In the genomic region with DNA sequence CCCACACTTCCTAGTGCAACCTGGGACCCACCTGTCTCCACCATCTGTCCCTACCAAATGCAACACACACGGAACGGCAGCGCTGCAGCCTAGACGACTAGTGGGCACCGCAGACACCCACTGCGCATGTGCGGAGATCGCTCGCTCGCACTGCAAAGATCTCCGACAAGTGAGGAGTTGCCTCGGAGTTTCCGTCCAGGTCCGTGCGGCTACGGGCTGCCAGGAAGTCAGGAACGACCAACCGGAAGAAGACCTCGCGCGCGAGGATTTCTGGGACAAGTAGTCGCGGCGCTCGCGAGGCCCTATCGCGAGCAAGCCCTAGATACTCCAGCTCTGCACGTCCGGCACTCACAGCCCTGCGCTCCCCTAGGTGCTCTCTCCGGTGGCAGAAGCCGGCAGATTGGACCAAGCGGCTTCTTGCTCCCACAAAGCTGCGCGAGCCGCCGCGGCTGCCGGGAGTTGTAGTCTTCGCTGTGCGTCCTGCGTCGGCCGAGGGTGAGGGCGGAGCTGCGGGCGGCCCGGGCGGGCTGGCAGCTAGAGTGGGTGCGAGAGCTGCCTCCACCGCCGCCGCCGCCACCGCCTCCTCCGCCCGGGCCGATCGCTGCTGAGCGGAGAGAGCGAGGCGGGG, we compare ENCODE assay signal across 8 mouse cellular contexts. TPM values are rescaled to one million over a fixed set of nuclear protein-coding genes. Genes with fewer than 3 reads are reported as not detected.
A peak's percentile ranks its signal among the peaks of the same experiment; 100 is the strongest.
DNase-seq lines count a peak whose midpoint lies in the region; ATAC-seq and TF ChIP-seq lines count a peak whose summit lies in the region.

A gene (plus strand): TSS at position 476 of the 628 bp plus-strand sequence.

- H3K27me3 ChIP-seq in embryonic facial prominence, embryonic 15.5 days, result no peaks in the 10 kb centered on the region
- H3K27me3 ChIP-seq in limb, embryonic 14.5 days (ENCODE audit: control insufficient read depth, insufficient read depth, low read length), result no peaks in the 10 kb centered on the region
- no peaks in the 10 kb centered on the region for H3K27me3 ChIP-seq in midbrain, postnatal 0 days (ENCODE audit: insufficient read depth, low read length)

- H3K4me2 ChIP-seq in embryonic facial prominence, embryonic 15.5 days (replicated peaks), result peak within 1 kb of the TSS; percentile 75
- H3K4me2 ChIP-seq in limb, embryonic 14.5 days (replicated peaks; ENCODE audit: low read depth, low read length, severe bottlenecking), result peak within 1 kb of the TSS; percentile 74
- peak within 1 kb of the TSS; percentile 83 for H3K4me2 ChIP-seq in midbrain, postnatal 0 days (ENCODE audit: low read depth, low read length, poor library complexity, severe bottlenecking)

- peak; percentile 90 for TF ChIP-seq POLR2A in bone marrow, adult 2 months (IDR thresholded peaks at IDR 0.05; ENCODE audit: borderline replicate concordance, control insufficient read depth, low read depth, low read length)
- peak; percentile 92; the same call in 1 of the 2 replicates for TF ChIP-seq POLR2A in limb, embryonic 14.5 days (IDR thresholded peaks at IDR 0.05; ENCODE audit: borderline replicate concordance, extremely low read depth, insufficient read depth, insufficient read length)

- peak within 1 kb of the TSS; percentile 98 for H3K27ac ChIP-seq in bone marrow, adult 2 months (ENCODE audit: control insufficient read depth, insufficient read depth, low read depth, low read length, poor library complexity)
- peak within 1 kb of the TSS; percentile 99 for H3K27ac ChIP-seq in embryonic facial prominence, embryonic 15.5 days (replicated peaks)
- H3K27ac ChIP-seq in limb, embryonic 14.5 days (replicated peaks; ENCODE audit: low read depth, low read length), result peak within 1 kb of the TSS; percentile 99
- H3K27ac ChIP-seq in midbrain, postnatal 0 days (ENCODE audit: low read depth, low read length), result peak within 1 kb of the TSS; percentile 93

- no peaks in the 10 kb centered on the region for H3K9me3 ChIP-seq in embryonic facial prominence, embryonic 15.5 days (replicated peaks)
- no peaks in the 10 kb centered on the region for H3K9me3 ChIP-seq in limb, embryonic 14.5 days (ENCODE audit: control insufficient read depth, low read length)
- H3K9me3 ChIP-seq in midbrain, postnatal 0 days (ENCODE audit: low read length), result no peaks in the 10 kb centered on the region

- H3K4me3 ChIP-seq in bone marrow, adult 2 months (replicated peaks; ENCODE audit: control insufficient read depth, low read depth, low read length), result peak within 1 kb of the TSS; percentile 86
- peak within 1 kb of the TSS; percentile 96 for H3K4me3 ChIP-seq in embryonic facial prominence, embryonic 15.5 days (replicated peaks)
- peak within 1 kb of the TSS; percentile 95 for H3K4me3 ChIP-seq in limb, embryonic 14.5 days (replicated peaks; ENCODE audit: low read length)
- H3K4me3 ChIP-seq in midbrain, postnatal 0 days (ENCODE audit: low read depth, low read length), result peak within 1 kb of the TSS; percentile 99

- 0 out of 2 replicates have a peak, but pooled peaks have one; percentile 2 for TF ChIP-seq CTCF in bone marrow, adult 2 months (IDR thresholded peaks at IDR 0.05; ENCODE audit: control insufficient read depth, insufficient read depth, low read length)
- no peak; the same call in 1 of the 2 replicates for TF ChIP-seq CTCF in midbrain, postnatal 0 days (IDR thresholded peaks at IDR 0.05)

- H3K4me1 ChIP-seq in bone marrow, adult 2 months (ENCODE audit: control insufficient read depth, insufficient read depth, low read length), result no peaks in the 10 kb centered on the region
- H3K4me1 ChIP-seq in embryonic facial prominence, embryonic 15.5 days, result peaks cover 31% of the 10 kb centered on the region
- peaks cover 23% of the 10 kb centered on the region for H3K4me1 ChIP-seq in limb, embryonic 14.5 days (ENCODE audit: control insufficient read depth, insufficient read depth, low read length)
- peaks cover 7% of the 10 kb centered on the region; the same call in 1 of the 2 replicates for H3K4me1 ChIP-seq in midbrain, postnatal 0 days (ENCODE audit: insufficient read depth, low read length)

- H3K36me3 ChIP-seq in embryonic facial prominence, embryonic 15.5 days, result no peaks in the 10 kb centered on the region
- H3K36me3 ChIP-seq in limb, embryonic 14.5 days (ENCODE audit: control insufficient read depth, insufficient read depth, low read length), result no peaks in the 10 kb centered on the region
- no peaks in the 10 kb centered on the region for H3K36me3 ChIP-seq in midbrain, postnatal 0 days (ENCODE audit: insufficient read depth, low read length)

- H3K9ac ChIP-seq in embryonic facial prominence, embryonic 15.5 days, result peak within 1 kb of the TSS; percentile 98
- peak within 1 kb of the TSS; percentile 96 for H3K9ac ChIP-seq in limb, embryonic 14.5 days (ENCODE audit: low read depth, low read length, severe bottlenecking)
- peak within 1 kb of the TSS; percentile 96 for H3K9ac ChIP-seq in midbrain, postnatal 0 days (replicated peaks; ENCODE audit: low read length, poor library complexity, severe bottlenecking)

- WGBS in bone marrow, adult 2 months, result under 1% methylated on average over 64 of the region's 64 CpGs
- WGBS in embryonic facial prominence, embryonic 15.5 days, result 0% methylated on average over 53 of the region's 64 CpGs
- WGBS in limb, embryonic 14.5 days, result under 1% methylated on average over 29 of the region's 64 CpGs
- WGBS in midbrain, postnatal 0 days, result under 1% methylated on average over 47 of the region's 64 CpGs

- peak; percentile 93 for ATAC-seq in embryonic facial prominence, embryonic 15.5 days (ENCODE audit: insufficient number of reproducible peaks, low FRiP score, low TSS enrichment, low read depth)
- ATAC-seq in limb, embryonic 14.5 days (ENCODE audit: low FRiP score, low read depth), result peak; percentile 93
- peak; percentile 93 for ATAC-seq in midbrain, postnatal 0 days (ENCODE audit: low FRiP score)

- peak; percentile 98 for DNase-seq in 416B (ENCODE audit: low read depth)
- DNase-seq in heart, adult 8-10 months (ENCODE audit: low spot score), result peak; percentile 93
- peak; percentile 96 for DNase-seq in kidney, adult 9 months
- DNase-seq in limb, embryonic 14.5 days (ENCODE audit: low spot score), result peak; percentile 98
- peak; percentile 99 for DNase-seq in midbrain, postnatal 0 days (ENCODE audit: low spot score)
- peak; percentile 86 to 90 for DNase-seq in spleen, postnatal 14 days (ENCODE audit: low spot score in 2 of 2)

RNA-seq across cellular contexts. Expression of the gene that starts here (rescaled TPM):
- polyA plus RNA-seq in bone marrow, adult 2 months (2011; ENCODE audit: insufficient read depth, insufficient read length, low replicate concordance, missing spikeins), result 9.4 and 12.8 TPM in 2 replicates
- polyA plus RNA-seq in embryonic facial prominence, embryonic 15.5 days (2015; fragmentation: Nextera tagmentation; extraction: Ambion mirVana), result 65.1 and 65.7 TPM in 2 replicates
- 10 to 100 TPM; 44.2 to 51.4 (median 46.2) TPM for total RNA-seq in heart, adult 8-10 months (2022)
- polyA plus RNA-seq in limb, embryonic 14.5 days (2012; rRNA removed), result 56.1 and 75.6 TPM in 2 replicates
- 63.2 and 68.6 TPM in 2 replicates for polyA plus RNA-seq in limb, embryonic 14.5 days (2014; fragmentation: Nextera tagmentation; extraction: Ambion mirVana)
- 130 and 140 TPM in 2 replicates for total RNA-seq in midbrain, postnatal 0 days (2014; rRNA removed)
- polyA plus RNA-seq in midbrain, postnatal 0 days (2015; fragmentation: Nextera tagmentation; extraction: Ambion mirVana), result 97.1 and 100 TPM in 2 replicates

Comparison
In these comparisons a context has a peak if more than half of its experiments do, and no peak if none do; other contexts are left out.
1. Peak in every context shown above with its lines: DNase-seq, ATAC-seq, H3K4me3 ChIP-seq and H3K27ac ChIP-seq.